Mouse (Mus musculus) myocyte (in vitro differentiated cells): ENCODE data around the gene Sema6d. TPM values are rescaled to one million over a fixed set of nuclear protein-coding genes. Genes with fewer than 3 reads are reported as not detected.
A peak's percentile ranks its signal among the peaks of the same experiment; 100 is the strongest.

Experiments used
- H3K27me3 ChIP-seq: one replicate; pipeline ENCODE4 v1.6.1; 2011; ENCODE audit not compliant: control insufficient read depth, insufficient read depth, insufficient read length
- H3K36me3 ChIP-seq: one replicate; pipeline ENCODE4 v1.6.1; 2011; ENCODE audit not compliant: control insufficient read depth, insufficient read depth
- H3K4me2 ChIP-seq: one replicate; pipeline ENCODE4 v1.6.1; 2011; ENCODE audit warnings: low read depth, control low read depth
- H3K4me3 ChIP-seq: one replicate; pipeline ENCODE4 v1.5.1; 2011; ENCODE audit warnings: mild to moderate bottlenecking, control low read depth, moderate library complexity
- H3K79me2 ChIP-seq: one replicate; pipeline ENCODE4 v1.6.1; 2011; ENCODE audit not compliant: control insufficient read depth, insufficient read depth
- H3ac ChIP-seq: one replicate; pipeline ENCODE4 v1.6.1; 2011; ENCODE audit not compliant: control insufficient read depth, insufficient read length
- CEBPB ChIP-seq: IDR thresholded peaks from 2 replicates; pipeline ENCODE4 v1.6.1; 2011; ENCODE audit warnings: mild to moderate bottlenecking, moderate library complexity; ENCODE audit not compliant: poor library complexity, insufficient read depth, severe bottlenecking
- E2F4 ChIP-seq: IDR thresholded peaks from one replicate; pipeline ENCODE4 v1.6.1; 2011; ENCODE audit warnings: mild to moderate bottlenecking, control low read depth, moderate library complexity; ENCODE audit not compliant: insufficient read depth
- MAX ChIP-seq: IDR thresholded peaks from one replicate; pipeline ENCODE4 v1.6.1; 2011; ENCODE audit warnings: low read depth, mild to moderate bottlenecking, control low read depth
- MYOD1 ChIP-seq, 3 experiments: IDR thresholded peaks; one replicate each; pipeline ENCODE4 v1.6.1; 2011; ENCODE audit warnings: control low read depth in 2 of 3, low read depth in 2 of 3, mild to moderate bottlenecking in 2 of 3, moderate library complexity in 1 of 3; ENCODE audit not compliant: insufficient read length in 2 of 3, control insufficient read depth in 1 of 3
- MYOG ChIP-seq, 3 experiments: IDR thresholded peaks; one replicate each; pipeline ENCODE4 v1.6.1; 2011; ENCODE audit warnings: control low read depth in 2 of 3, low read depth in 2 of 3, mild to moderate bottlenecking in 2 of 3; ENCODE audit not compliant: insufficient read length in 2 of 3, control insufficient read depth in 1 of 3, insufficient read depth in 1 of 3
- POLR2A ChIP-seq: IDR thresholded peaks from one replicate; pipeline ENCODE4 v1.6.1; 2011; ENCODE audit warnings: low read depth, mild to moderate bottlenecking, control low read depth, moderate library complexity; ENCODE audit not compliant: insufficient read length
- POLR2AphosphoS2 ChIP-seq: IDR thresholded peaks from one replicate; pipeline ENCODE4 v1.6.1; 2011; ENCODE audit warnings: low read depth, control low read depth; ENCODE audit not compliant: insufficient read length
- REST ChIP-seq: IDR thresholded peaks from one replicate; pipeline ENCODE4 v1.6.1; 2011; ENCODE audit warnings: mild to moderate bottlenecking, control low read depth, moderate library complexity; ENCODE audit not compliant: insufficient read depth, insufficient read length
- SRF ChIP-seq: IDR thresholded peaks from one replicate; pipeline ENCODE4 v1.6.1; 2011; ENCODE audit warnings: low read depth; ENCODE audit not compliant: control insufficient read depth, insufficient read length
- TCF12 ChIP-seq: IDR thresholded peaks from one replicate; pipeline ENCODE4 v1.6.1; 2011; ENCODE audit warnings: mild to moderate bottlenecking, control low read depth; ENCODE audit not compliant: poor library complexity, insufficient read depth, severe bottlenecking
- TCF3 ChIP-seq: IDR thresholded peaks from one replicate; pipeline ENCODE4 v1.6.1; 2011; ENCODE audit warnings: low read depth, control low read depth; ENCODE audit not compliant: insufficient read length
- USF1 ChIP-seq: IDR thresholded peaks from one replicate; pipeline ENCODE4 v1.6.1; 2011; ENCODE audit warnings: low read depth, mild to moderate bottlenecking, control low read depth, moderate library complexity
- polyA plus RNA-seq: library from polyadenylated mRNA; unstranded; fragments of >200 nt; fragmentation: generic; extraction: Trizol; gene quantifications from one replicate; pipeline ENCODE4 v1.2.1, GENCODE M21; 2012; ENCODE audit warnings: missing spikeins

The Sema6d gene
- polyA plus RNA-seq, 1 experiment = 0.97 TPM

GRCm38 (mm10) chr2:124130876-124131275, 41.1 kb downstream of the Sema6d start:
- H3K36me3 ChIP-seq = no peaks in the 10 kb centered on the region
- no peak overlapping the region for H3K4me2 ChIP-seq
- no peak overlapping the region for H3K4me3 ChIP-seq
- TF ChIP-seq CEBPB (no peak), USF1 (no peak), MYOD1 (IDR thresholded peaks at IDR 0.05; ENCODE audit: control insufficient read depth in 1 of 3, insufficient read length in 2 of 3, low read depth in 2 of 3) (no peak), TCF12 (no peak), MAX (no peak), POLR2AphosphoS2 (no peak), REST (no peak), E2F4 (no peak), MYOG (IDR thresholded peaks at IDR 0.05; ENCODE audit: control insufficient read depth in 1 of 3, insufficient read depth in 1 of 3, insufficient read length in 2 of 3, low read depth in 2 of 3) (no peak), TCF3 (no peak), POLR2A (no peak), SRF (no peak)
- no peaks in the 10 kb centered on the region for H3K27me3 ChIP-seq
- H3K79me2 ChIP-seq = no peaks in the 10 kb centered on the region
- H3ac ChIP-seq = no peak overlapping the region

- Histone ChIP-seq H3K79me2 (no peaks in the 10 kb centered on the region), H3K27me3 (no peaks in the 10 kb centered on the region), H3ac (no peak overlapping the region), H3K36me3 (no peaks in the 10 kb centered on the region), H3K4me3 (no peak overlapping the region), H3K4me2 (no peak overlapping the region)
- TF ChIP-seq CEBPB (no peak), POLR2AphosphoS2 (no peak)
Measured at GRCm38 (mm10) chr2:124141510-124142044, 51.8 kb downstream of the Sema6d start.

- Histone ChIP-seq H3K27me3 (no peaks in the 10 kb centered on the region), H3K79me2 (no peaks in the 10 kb centered on the region), H3K4me3 (no peak overlapping the region), H3ac (no peak overlapping the region), H3K36me3 (no peaks in the 10 kb centered on the region), H3K4me2 (no peak overlapping the region)
- TF ChIP-seq E2F4 = no peak
- TF ChIP-seq MAX = no peak
- TF ChIP-seq TCF12 = no peak
- TF ChIP-seq REST = no peak
- no peak for TF ChIP-seq USF1
- no peak for TF ChIP-seq MYOD1 (IDR thresholded peaks at IDR 0.05; ENCODE audit: control insufficient read depth in 1 of 3, insufficient read length in 2 of 3, low read depth in 2 of 3)
- no peak for TF ChIP-seq MYOG (IDR thresholded peaks at IDR 0.05; ENCODE audit: control insufficient read depth in 1 of 3, insufficient read depth in 1 of 3, insufficient read length in 2 of 3, low read depth in 2 of 3)
- TF ChIP-seq TCF3 = no peak
- TF ChIP-seq SRF = no peak
- TF ChIP-seq CEBPB = no peak
- TF ChIP-seq POLR2AphosphoS2 = no peak
Measured at GRCm38 (mm10) chr2:124145528-124145927, 55.8 kb downstream of the Sema6d start.

- no peak for TF ChIP-seq USF1
- no peak overlapping the region for H3K4me2 ChIP-seq
- no peak overlapping the region for H3K4me3 ChIP-seq
- H3K79me2 ChIP-seq = no peaks in the 10 kb centered on the region
- H3ac ChIP-seq = no peak overlapping the region
- no peaks in the 10 kb centered on the region for H3K27me3 ChIP-seq
- H3K36me3 ChIP-seq = no peaks in the 10 kb centered on the region
Measured at GRCm38 (mm10) chr2:124158158-124158557, 68.4 kb downstream of the Sema6d start.

GRCm38 (mm10) chr2:124162001-124162599, 72.3 kb downstream of the Sema6d start:
- Histone ChIP-seq H3K36me3 (no peaks in the 10 kb centered on the region), H3K4me2 (no peak overlapping the region), H3K27me3 (no peaks in the 10 kb centered on the region), H3K4me3 (no peak overlapping the region), H3ac (no peak overlapping the region), H3K79me2 (no peaks in the 10 kb centered on the region)
- TF ChIP-seq MAX (no peak), CEBPB (no peak)

GRCm38 (mm10) chr2:124168411-124168810, 78.6 kb downstream of the Sema6d start:
- Histone ChIP-seq H3K36me3 (no peaks in the 10 kb centered on the region), H3K27me3 (no peaks in the 10 kb centered on the region), H3K4me3 (no peak overlapping the region), H3K79me2 (no peaks in the 10 kb centered on the region), H3ac (no peak overlapping the region), H3K4me2 (peak overlapping the region; percentile 14)
- TF ChIP-seq TCF3 (no peak), MYOD1 (IDR thresholded peaks at IDR 0.05; ENCODE audit: control insufficient read depth in 1 of 3, insufficient read length in 2 of 3, low read depth in 2 of 3) (no peak), CEBPB (no peak)
